Mouse (Mus musculus): Measurements from ENCODE around the gene Pycr1. TPM values are rescaled to one million over a fixed set of nuclear protein-coding genes. Genes with fewer than 3 reads are reported as not detected.

The Pycr1 gene
- total and polyA plus RNA-seq, 2 experiments: 0.61 to 2.6 TPM

DNA sequence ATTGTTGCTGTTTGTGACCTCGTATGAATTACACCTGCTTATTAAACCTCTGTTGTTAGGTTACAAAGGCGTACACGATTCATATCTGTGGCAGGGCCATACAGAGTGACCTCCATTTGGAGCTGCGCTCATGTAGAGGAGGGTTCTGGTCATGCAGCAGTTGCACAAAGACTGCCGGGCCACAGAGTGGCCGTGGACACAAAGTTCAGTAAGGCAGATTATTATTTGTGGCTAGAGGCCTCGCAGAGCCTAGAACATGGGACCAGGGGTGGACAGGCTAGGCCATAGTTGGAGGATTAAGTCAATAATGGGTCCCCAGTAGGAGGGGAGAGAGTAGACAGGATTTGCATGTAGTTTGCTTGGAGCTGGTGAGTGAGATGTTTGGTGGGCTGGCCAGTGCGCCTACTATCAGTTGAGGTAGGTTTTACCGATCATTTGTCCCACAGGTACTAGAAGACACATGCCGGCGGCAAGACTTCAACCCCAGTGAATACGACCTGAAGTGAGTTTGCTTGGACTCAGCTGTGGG, 30.1 kb upstream of the Pycr1 start:
- WGBS: 15% methylated on average over 12 of the region's 12 CpGs
- Histone ChIP-seq H3K4me3 (ENCODE audit: insufficient read depth, low read depth, low read length) (peak overlapping the region; percentile 95), H3K79me2 (ENCODE audit: control insufficient read depth, insufficient read depth, low read length) (peaks cover 17% of the 10 kb centered on the region; the same call in 1 of the 2 replicates), H3K4me1 (ENCODE audit: control insufficient read depth, insufficient read depth, low read length) (peaks cover 37% of the 10 kb centered on the region), H3K27ac (replicated peaks; ENCODE audit: insufficient read depth, low read depth, low read length) (peak overlapping the region; percentile 99), H3K27me3 (ENCODE audit: control insufficient read depth, insufficient read depth, low read length) (no peaks in the 10 kb centered on the region), H3K9ac (ENCODE audit: low read depth, low read length) (peak overlapping the region; percentile 94), H3K36me3 (ENCODE audit: control insufficient read depth, insufficient read depth, low read length) (peaks cover 3% of the 10 kb centered on the region; the same call in 1 of the 2 replicates)
- no peak for DNase-seq (ENCODE audit: extremely low read depth, low read depth, low spot score)
- no peak for TF ChIP-seq CTCF (IDR thresholded peaks at IDR 0.05; ENCODE audit: low read depth, low read length)
- TF ChIP-seq POLR2A (IDR thresholded peaks at IDR 0.05; ENCODE audit: extremely low read depth, insufficient read depth, low read length): no peak

DNA sequence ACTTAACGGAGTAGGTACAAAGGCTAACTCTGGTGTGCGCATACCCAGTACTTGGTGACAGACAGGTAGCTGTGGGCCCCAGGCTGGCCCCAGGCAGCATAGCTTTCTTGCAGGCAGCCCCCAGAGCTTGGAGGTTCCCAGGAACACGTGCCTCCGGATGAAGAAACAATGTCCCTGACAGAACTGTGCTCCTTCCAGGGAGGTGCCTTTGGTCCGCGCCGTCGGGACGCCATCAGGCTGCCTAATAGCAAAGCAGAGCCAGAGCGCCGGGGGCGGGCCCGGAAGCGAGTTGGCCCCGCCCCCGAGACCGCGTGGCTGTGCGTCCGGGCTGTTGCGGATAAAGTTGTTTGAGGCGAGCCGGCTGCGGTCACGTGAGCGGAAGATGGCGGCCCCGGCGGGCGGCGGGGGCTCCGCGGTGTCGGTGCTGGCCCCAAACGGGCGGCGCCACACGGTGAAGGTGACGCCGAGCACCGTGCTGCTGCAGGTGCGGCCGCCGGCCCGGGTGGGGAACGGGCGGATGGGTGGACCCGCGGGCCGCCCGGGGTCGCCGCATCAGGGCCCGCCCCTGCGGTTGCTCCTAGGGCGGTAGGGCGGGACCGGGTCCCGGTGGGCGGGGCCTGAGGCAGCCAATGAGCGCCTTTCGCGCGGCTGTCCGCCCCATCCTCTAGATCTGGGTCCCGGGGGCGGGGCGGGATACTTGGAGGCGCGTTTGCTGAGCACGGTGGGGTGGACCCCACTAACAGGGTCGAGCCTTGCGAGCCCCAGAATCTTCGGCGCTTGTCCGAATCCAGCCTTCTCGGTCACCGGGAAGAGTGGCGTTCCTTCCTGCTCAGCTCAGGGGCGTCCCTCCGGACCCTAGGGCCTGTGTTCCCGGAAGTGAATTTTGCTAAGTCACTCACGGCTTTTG, 29.4 kb upstream of the Pycr1 start, which contains the start of gene Aspscr1:
Gene Aspscr1 (plus strand): TSS at position 287 of the 907 bp plus-strand sequence.
- H3K79me2 ChIP-seq (ENCODE audit: control insufficient read depth, insufficient read depth, low read length): peaks cover 14% of the 10 kb centered on the region; the same call in 1 of the 2 replicates
- under 1% methylated on average over 83 of the region's 83 CpGs for WGBS
- peak within 1 kb of the TSS; percentile 99 for H3K27ac ChIP-seq (replicated peaks; ENCODE audit: insufficient read depth, low read depth, low read length)
- peak within 1 kb of the TSS; percentile 94 for H3K9ac ChIP-seq (ENCODE audit: low read depth, low read length)
- H3K4me1 ChIP-seq (ENCODE audit: control insufficient read depth, insufficient read depth, low read length): peaks cover 30% of the 10 kb centered on the region
- H3K36me3 ChIP-seq (ENCODE audit: control insufficient read depth, insufficient read depth, low read length): no peaks in the 10 kb centered on the region
- H3K4me3 ChIP-seq (ENCODE audit: insufficient read depth, low read depth, low read length): peak within 1 kb of the TSS; percentile 95
- H3K27me3 ChIP-seq (ENCODE audit: control insufficient read depth, insufficient read depth, low read length): no peaks in the 10 kb centered on the region
- TF ChIP-seq CTCF (IDR thresholded peaks at IDR 0.05; ENCODE audit: low read depth, low read length): no peak
- TF ChIP-seq POLR2A (IDR thresholded peaks at IDR 0.05; ENCODE audit: extremely low read depth, insufficient read depth, low read length): peak; percentile 90
- peak; percentile 79 for DNase-seq (ENCODE audit: extremely low read depth, low read depth, low spot score)

DNA sequence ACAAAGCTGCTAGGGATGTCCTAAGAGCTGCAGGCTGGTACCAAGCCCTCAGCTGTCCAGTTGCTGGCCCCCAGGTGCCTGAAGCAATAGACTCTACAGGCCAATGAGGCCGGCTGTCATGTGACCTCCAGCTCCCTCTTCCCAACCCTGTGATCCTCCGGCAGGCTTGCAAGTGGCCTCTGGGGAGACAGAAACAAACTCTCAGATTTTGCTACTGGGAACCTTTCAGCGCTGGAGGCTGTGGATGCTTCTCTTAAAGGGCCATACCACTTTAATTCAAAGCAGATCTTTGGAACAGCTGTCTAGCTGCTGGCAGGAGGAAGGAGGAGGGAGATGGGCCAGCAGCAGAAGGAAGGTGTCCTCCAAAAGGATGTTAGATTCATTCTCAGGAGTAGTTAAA, 23.0 kb upstream of the Pycr1 start:
- no peak overlapping the region for H3K4me3 ChIP-seq (ENCODE audit: insufficient read depth, low read depth, low read length)
- H3K27me3 ChIP-seq (ENCODE audit: control insufficient read depth, insufficient read depth, low read length): no peaks in the 10 kb centered on the region
- 60% methylated on average over 3 of the region's 3 CpGs for WGBS

DNA sequence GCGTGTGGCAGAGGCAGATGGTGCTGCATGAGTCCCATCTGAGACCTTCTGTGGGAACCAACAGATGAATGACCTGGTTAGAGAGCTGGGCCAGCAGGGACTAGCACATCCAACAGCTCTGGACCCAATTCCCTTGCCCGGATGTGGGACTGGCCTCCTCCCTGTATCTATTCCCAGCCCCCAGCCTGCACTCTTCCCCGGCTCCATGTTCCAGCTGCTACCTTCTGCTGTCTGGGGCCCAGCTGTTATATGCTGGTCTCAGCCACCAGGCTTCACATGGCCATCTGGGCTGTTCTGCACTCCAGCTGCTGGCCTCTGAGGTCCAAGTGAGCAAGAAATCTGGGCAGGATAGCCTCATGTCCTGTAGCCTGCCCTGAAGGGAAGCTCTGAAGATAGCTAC, 21.8 kb upstream of the Pycr1 start:
- H3K36me3 ChIP-seq (ENCODE audit: control insufficient read depth, insufficient read depth, low read length): no peaks in the 10 kb centered on the region
- H3K79me2 ChIP-seq (ENCODE audit: control insufficient read depth, insufficient read depth, low read length): no peaks in the 10 kb centered on the region
- no peak overlapping the region for H3K4me3 ChIP-seq (ENCODE audit: insufficient read depth, low read depth, low read length)
- no peak for TF ChIP-seq CTCF (IDR thresholded peaks at IDR 0.05; ENCODE audit: low read depth, low read length)
- TF ChIP-seq POLR2A (IDR thresholded peaks at IDR 0.05; ENCODE audit: extremely low read depth, insufficient read depth, low read length): no peak
- 71% methylated on average over 3 of the region's 3 CpGs for WGBS
- H3K27me3 ChIP-seq (ENCODE audit: control insufficient read depth, insufficient read depth, low read length): no peaks in the 10 kb centered on the region
- no peak overlapping the region for H3K27ac ChIP-seq (replicated peaks; ENCODE audit: insufficient read depth, low read depth, low read length)
- no peak for DNase-seq (ENCODE audit: extremely low read depth, low read depth, low spot score)
- H3K4me1 ChIP-seq (ENCODE audit: control insufficient read depth, insufficient read depth, low read length): 0 out of 2 replicates have a peak, but pooled peaks cover 3% of the 10 kb centered on the region
- no peak overlapping the region for H3K9ac ChIP-seq (ENCODE audit: low read depth, low read length)

More for the DNA sequence above, 23.0 kb upstream of the Pycr1 start:
- Histone ChIP-seq H3K4me1 (ENCODE audit: control insufficient read depth, insufficient read depth, low read length) (no peaks in the 10 kb centered on the region), H3K9ac (ENCODE audit: low read depth, low read length) (no peak overlapping the region), H3K79me2 (ENCODE audit: control insufficient read depth, insufficient read depth, low read length) (no peaks in the 10 kb centered on the region), H3K27ac (replicated peaks; ENCODE audit: insufficient read depth, low read depth, low read length) (no peak overlapping the region), H3K36me3 (ENCODE audit: control insufficient read depth, insufficient read depth, low read length) (no peaks in the 10 kb centered on the region)
- TF ChIP-seq POLR2A (IDR thresholded peaks at IDR 0.05; ENCODE audit: extremely low read depth, insufficient read depth, low read length): no peak
- TF ChIP-seq CTCF (IDR thresholded peaks at IDR 0.05; ENCODE audit: low read depth, low read length): no peak
- no peak for DNase-seq (ENCODE audit: extremely low read depth, low read depth, low spot score)

DNA sequence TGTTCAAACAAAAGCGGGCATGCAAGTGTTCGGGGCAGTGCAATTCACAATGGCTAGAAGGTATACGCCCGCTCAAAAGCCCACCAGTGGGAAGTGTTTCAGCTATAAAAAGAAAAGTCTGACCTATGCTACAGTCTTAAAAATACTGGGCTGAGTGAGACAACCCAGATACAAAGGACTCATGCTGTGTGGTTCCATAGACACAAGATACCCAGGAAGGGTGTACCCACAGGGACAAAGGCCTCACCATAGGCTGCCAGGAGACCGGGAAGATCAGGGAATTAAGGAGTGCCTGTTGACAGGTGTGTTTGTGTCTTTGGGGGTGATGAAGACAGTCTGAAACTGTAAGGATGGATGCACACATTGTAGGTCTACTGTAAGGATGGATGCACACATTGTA, 20.1 kb upstream of the Pycr1 start:
- H3K27me3 ChIP-seq (ENCODE audit: control insufficient read depth, insufficient read depth, low read length): no peaks in the 10 kb centered on the region
- H3K79me2 ChIP-seq (ENCODE audit: control insufficient read depth, insufficient read depth, low read length): no peaks in the 10 kb centered on the region
- TF ChIP-seq CTCF (IDR thresholded peaks at IDR 0.05; ENCODE audit: low read depth, low read length) (no peak), POLR2A (IDR thresholded peaks at IDR 0.05; ENCODE audit: extremely low read depth, insufficient read depth, low read length) (no peak)
- no peak overlapping the region for H3K9ac ChIP-seq (ENCODE audit: low read depth, low read length)
- no peak overlapping the region for H3K4me3 ChIP-seq (ENCODE audit: insufficient read depth, low read depth, low read length)
- WGBS: 96% methylated on average over 5 of the region's 5 CpGs
- DNase-seq (ENCODE audit: extremely low read depth, low read depth, low spot score): no peak
- 0 out of 2 replicates have a peak, but pooled peaks cover 3% of the 10 kb centered on the region for H3K4me1 ChIP-seq (ENCODE audit: control insufficient read depth, insufficient read depth, low read length)
- no peaks in the 10 kb centered on the region for H3K36me3 ChIP-seq (ENCODE audit: control insufficient read depth, insufficient read depth, low read length)
- H3K27ac ChIP-seq (replicated peaks; ENCODE audit: insufficient read depth, low read depth, low read length): no peak overlapping the region
